Mouse (Mus musculus) liver, embryonic 11.5 days (tissue): ENCODE data around the gene 4632433K11Rik. TPM values are rescaled to one million over a fixed set of nuclear protein-coding genes. Genes with fewer than 3 reads are reported as not detected.

Experiments used
- ATAC-seq: fragments of 200-750 bp; cut with Nextera tagmentation; replicated peaks from 2 replicates; pipeline ENCODE4 v1.8.0; 2017; ENCODE audit warnings: moderate number of reproducible peaks, mild to moderate bottlenecking, moderate TSS enrichment, moderate library complexity; ENCODE audit not compliant: low FRiP score
- DNase-seq: peaks from one replicate; pipeline ENCODE4 v3.0.0-alpha.2; 2017; ENCODE audit warnings: low spot score
- H3K27ac ChIP-seq: fragments of 300-500 bp; sonication (generic); 2 replicates; pipeline ENCODE4 v1.5.1; 2014; ENCODE audit warnings: mild to moderate bottlenecking, low read depth, low read length, control low read depth
- H3K27me3 ChIP-seq: fragments of 300-500 bp; sonication (generic); replicated peaks from 2 replicates; pipeline ENCODE4 v1.6.1; 2014; ENCODE audit warnings: low read length, mixed read lengths; ENCODE audit not compliant: control insufficient read depth, insufficient read depth
- H3K36me3 ChIP-seq: fragments of 300-500 bp; sonication (generic); 2 replicates; pipeline ENCODE4 v1.6.1; 2014; ENCODE audit warnings: mild to moderate bottlenecking, low read length, moderate library complexity, mixed read lengths; ENCODE audit not compliant: control insufficient read depth, insufficient read depth
- H3K4me1 ChIP-seq: fragments of 300-500 bp; sonication (generic); replicated peaks from 2 replicates; pipeline ENCODE4 v1.6.1; 2014; ENCODE audit warnings: low read length, mixed read lengths; ENCODE audit not compliant: control insufficient read depth, insufficient read depth
- H3K4me2 ChIP-seq: fragments of 300-500 bp; sonication (generic); 2 replicates; pipeline ENCODE4 v1.6.1; 2014; ENCODE audit warnings: mild to moderate bottlenecking, control low read depth, moderate library complexity
- H3K4me3 ChIP-seq: fragments of 300-500 bp; sonication (generic); 2 replicates; pipeline ENCODE4 v1.5.1; 2014; ENCODE audit warnings: low read depth, low read length, control low read depth
- H3K9ac ChIP-seq: fragments of 300-500 bp; sonication (generic); 2 replicates; pipeline ENCODE4 v1.6.1; 2014; ENCODE audit warnings: low read depth, low read length, control low read depth
- H3K9me3 ChIP-seq: fragments of 300-500 bp; sonication (generic); 2 replicates; pipeline ENCODE4 v1.6.1; 2016; ENCODE audit warnings: low read length, inconsistent platforms, mixed read lengths; ENCODE audit not compliant: control insufficient read depth
- WGBS: fragments of 180-500 bp; shearing (Covaris S2); extraction: QIAGEN DNeasy Blood & Tissue Kit; methylation state at CpG from one replicate; pipeline ENCODE4 v1.1.7; 2014; 5-methylcytosine and 5-hydroxymethylcytosine counted together
- polyA plus RNA-seq: library from polyadenylated mRNA; unstranded; fragments of >200 nt; fragmentation: Nextera tagmentation; extraction: Ambion mirVana; gene quantifications from 2 replicates; pipeline ENCODE4 v1.2.1, GENCODE M21; 2014

The 4632433K11Rik gene
- polyA plus RNA-seq, 1 experiment from 2014 or later: not detected

- Histone ChIP-seq H3K4me1 (no peaks in the 10 kb centered on the region), H3K36me3 (no peaks in the 10 kb centered on the region), H3K27me3 (no peaks in the 10 kb centered on the region), H3K9ac (no peak overlapping the region), H3K4me2 (no peak overlapping the region), H3K4me3 (no peak overlapping the region), H3K9me3 (no peaks in the 10 kb centered on the region), H3K27ac (no peak overlapping the region)
- WGBS: 49% methylated on average over 2 of the region's 2 CpGs
- ATAC-seq (no peak), DNase-seq (no peak)
Measured at GRCm38 (mm10) chr7:5044981-5045380, 11.1 kb downstream of the 4632433K11Rik start.

DNA sequence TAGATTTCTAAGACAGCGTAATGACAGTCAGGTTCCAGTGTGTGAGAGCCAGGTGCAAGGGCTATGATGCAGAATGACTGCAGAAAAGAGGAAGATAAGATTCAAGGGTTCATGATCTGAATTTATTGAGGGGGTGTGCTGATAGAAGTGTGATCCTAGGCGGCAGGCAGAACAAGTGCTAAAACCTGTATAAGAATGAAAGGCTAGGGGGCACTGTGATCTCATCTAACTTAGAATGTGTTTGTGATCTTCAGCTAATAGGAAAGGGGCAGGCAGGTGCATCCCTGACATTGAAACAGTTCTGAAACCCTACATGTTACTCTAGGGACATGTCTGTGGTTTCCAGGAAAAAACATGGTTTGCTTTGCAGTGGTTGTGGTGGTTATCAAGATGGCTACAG is 12.2 kb downstream of the 4632433K11Rik start:
- Histone ChIP-seq H3K4me3 (no peak overlapping the region), H3K9me3 (no peaks in the 10 kb centered on the region), H3K36me3 (no peaks in the 10 kb centered on the region), H3K4me1 (0 out of 2 replicates have a peak, but pooled peaks cover 3% of the 10 kb centered on the region), H3K27me3 (peaks cover 11% of the 10 kb centered on the region), H3K4me2 (no peak overlapping the region), H3K27ac (no peak overlapping the region), H3K9ac (no peak overlapping the region)
- 66% methylated on average over 2 of the region's 2 CpGs for WGBS
- DNase-seq (no peak), ATAC-seq (no peak)

DNA sequence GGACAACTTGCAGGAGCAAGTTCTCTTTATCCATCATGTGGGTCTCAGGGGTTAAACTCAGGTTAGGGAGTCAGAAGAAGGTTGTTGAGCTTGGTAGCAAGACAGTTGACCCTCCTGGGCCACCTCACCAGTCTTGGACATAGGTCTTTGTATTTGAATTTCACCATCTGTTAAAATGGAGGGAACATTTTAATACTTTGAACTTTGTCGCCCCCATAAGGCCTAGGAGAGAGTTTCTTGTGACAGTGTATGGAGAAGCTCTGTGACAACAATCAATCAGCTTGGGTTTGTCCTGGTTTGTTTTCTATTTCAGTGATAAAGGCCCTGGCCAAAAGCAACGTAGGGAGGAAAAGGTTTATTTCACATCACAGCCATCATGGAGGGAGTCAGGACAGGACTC is 13.4 kb downstream of the 4632433K11Rik start:
- Histone ChIP-seq H3K4me1 (peaks cover 3% of the 10 kb centered on the region; the same call in 1 of the 2 replicates), H3K9ac (no peak overlapping the region), H3K4me2 (no peak overlapping the region), H3K27me3 (peaks cover 23% of the 10 kb centered on the region), H3K27ac (no peak overlapping the region), H3K4me3 (no peak overlapping the region), H3K9me3 (no peaks in the 10 kb centered on the region), H3K36me3 (no peaks in the 10 kb centered on the region)
- WGBS: 16% methylated on average over 2 of the region's 2 CpGs
- ATAC-seq: no peak
- no peak for DNase-seq

DNA sequence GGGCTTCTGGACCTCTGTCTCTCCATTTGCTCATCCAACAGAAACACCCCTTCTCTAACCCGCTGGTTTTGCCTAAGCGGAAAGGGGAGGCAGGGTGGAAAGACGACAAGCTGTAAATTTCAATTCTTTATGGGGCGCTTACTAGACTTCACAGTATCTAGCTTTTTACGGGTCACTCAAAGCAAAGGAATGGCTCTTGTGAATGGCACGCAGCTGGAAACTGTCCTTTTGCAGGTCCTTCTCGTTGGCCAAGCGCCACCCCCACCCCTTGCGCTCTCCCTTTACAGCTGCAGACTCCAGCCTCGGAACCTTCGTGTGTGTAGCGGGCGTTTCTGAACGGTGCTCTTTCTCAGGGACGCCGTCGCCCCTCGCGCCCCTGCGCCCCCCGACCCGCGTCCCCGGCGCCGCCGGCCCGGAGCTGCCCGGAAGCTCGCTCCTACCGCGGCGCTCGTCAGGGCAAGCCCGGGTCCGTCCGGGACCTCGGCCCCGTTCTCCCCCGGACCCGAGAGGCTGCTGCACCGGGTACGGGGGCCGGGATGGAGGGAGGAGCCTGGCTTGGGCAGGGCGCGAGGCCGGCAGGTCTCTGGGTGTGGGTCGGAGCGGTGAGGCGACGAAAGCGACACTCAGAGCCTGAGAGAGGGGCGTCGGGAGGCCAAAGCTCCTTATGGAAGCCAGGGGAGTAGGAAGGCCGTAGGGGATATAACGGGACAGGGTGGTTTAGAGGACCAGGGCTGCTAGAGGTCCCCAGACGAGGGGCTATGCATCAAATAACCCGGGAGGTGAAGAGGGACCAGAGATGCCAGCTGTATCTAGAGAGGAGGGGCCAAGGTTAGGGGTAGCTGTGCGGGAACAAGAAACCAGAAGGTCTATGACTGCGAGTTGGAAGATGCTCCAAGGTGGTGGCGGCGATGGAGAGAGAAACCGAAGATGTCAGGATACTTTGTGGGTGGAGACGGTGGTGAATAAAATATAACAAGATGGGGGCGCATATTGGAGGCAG is 17.6 kb downstream of the 4632433K11Rik start, which contains the start of gene Zfp580:
Gene Zfp580 (plus strand): TSS at position 346 of the 1,000 bp plus-strand sequence.
- Histone ChIP-seq H3K4me1 (peaks cover 8% of the 10 kb centered on the region), H3K27me3 (peaks cover 64% of the 10 kb centered on the region), H3K9me3 (no peaks in the 10 kb centered on the region), H3K27ac (no peak within 1 kb of the TSS), H3K4me3 (peak within 1 kb of the TSS; percentile 73), H3K36me3 (no peaks in the 10 kb centered on the region), H3K4me2 (peak within 1 kb of the TSS; percentile 92), H3K9ac (peak within 1 kb of the TSS; percentile 76)
- WGBS: 2% methylated on average over 65 of the region's 65 CpGs
- ATAC-seq (peak; percentile 71), DNase-seq (peak; percentile 81)

GRCm38 (mm10) chr7:5052438-5052837 is 18.5 kb downstream of the 4632433K11Rik start:
- Histone ChIP-seq H3K4me2 (peak overlapping the region; percentile 92), H3K9me3 (no peaks in the 10 kb centered on the region), H3K9ac (no peak overlapping the region), H3K27ac (no peak overlapping the region), H3K4me1 (peaks cover 8% of the 10 kb centered on the region), H3K27me3 (peaks cover 74% of the 10 kb centered on the region), H3K4me3 (peak overlapping the region; percentile 73), H3K36me3 (no peaks in the 10 kb centered on the region)
- no peak for DNase-seq
- ATAC-seq: no peak
- WGBS: 4% methylated on average over 12 of the region's 12 CpGs

GRCm38 (mm10) chr7:5052931-5053343 is 19.0 kb downstream of the 4632433K11Rik start:
- 5% methylated on average over 45 of the region's 45 CpGs for WGBS
- Histone ChIP-seq H3K27me3 (peaks cover 79% of the 10 kb centered on the region), H3K4me2 (peak overlapping the region; percentile 92), H3K9ac (no peak overlapping the region), H3K36me3 (no peaks in the 10 kb centered on the region), H3K4me3 (peak overlapping the region; percentile 73), H3K9me3 (no peaks in the 10 kb centered on the region), H3K4me1 (peaks cover 8% of the 10 kb centered on the region), H3K27ac (no peak overlapping the region)
- DNase-seq (no peak), ATAC-seq (no peak; the same call in 1 of the 2 replicates)

DNA sequence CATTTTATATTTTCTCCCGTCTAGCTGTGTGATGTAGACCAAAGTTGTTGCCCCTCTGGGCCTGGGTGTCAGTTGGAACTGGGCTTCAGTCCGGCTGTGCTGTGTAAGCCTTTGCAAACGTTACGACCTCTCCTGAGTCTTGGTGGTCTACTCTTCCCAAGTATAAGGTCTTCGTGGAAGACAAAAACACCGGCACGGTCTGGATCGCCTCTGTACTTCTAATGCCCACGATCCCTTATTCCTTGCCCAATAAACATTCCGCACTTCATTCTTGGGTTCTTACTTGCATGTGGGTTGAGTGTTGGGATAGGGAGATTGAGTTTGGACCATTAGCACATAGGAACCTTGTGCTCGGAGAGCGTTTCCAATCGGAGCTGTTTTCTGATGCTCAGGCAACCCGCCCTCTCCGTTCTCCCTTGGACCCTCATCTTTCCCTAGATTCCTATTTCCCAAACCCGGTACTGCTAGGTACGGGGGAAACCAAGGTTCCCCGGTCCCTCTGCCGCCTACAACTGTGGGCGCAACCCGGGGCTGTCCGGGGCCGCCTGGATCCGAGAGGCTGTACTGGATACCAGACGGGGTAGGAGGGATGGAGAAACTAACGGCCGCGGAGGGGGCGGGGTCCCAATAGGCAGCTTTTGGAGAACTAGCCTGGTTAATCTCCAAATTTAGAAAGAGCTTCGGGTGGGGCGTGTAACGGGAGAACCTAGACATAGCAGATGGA is 19.7 kb downstream of the 4632433K11Rik start:
- Histone ChIP-seq H3K27ac (no peak overlapping the region), H3K36me3 (no peaks in the 10 kb centered on the region), H3K4me1 (peaks cover 8% of the 10 kb centered on the region), H3K27me3 (peaks cover 86% of the 10 kb centered on the region), H3K9me3 (no peaks in the 10 kb centered on the region), H3K4me3 (peak overlapping the region; percentile 73), H3K9ac (no peak overlapping the region), H3K4me2 (peak overlapping the region; percentile 92)
- 9% methylated on average over 32 of the region's 32 CpGs for WGBS
- DNase-seq (no peak), ATAC-seq (no peak)

DNA sequence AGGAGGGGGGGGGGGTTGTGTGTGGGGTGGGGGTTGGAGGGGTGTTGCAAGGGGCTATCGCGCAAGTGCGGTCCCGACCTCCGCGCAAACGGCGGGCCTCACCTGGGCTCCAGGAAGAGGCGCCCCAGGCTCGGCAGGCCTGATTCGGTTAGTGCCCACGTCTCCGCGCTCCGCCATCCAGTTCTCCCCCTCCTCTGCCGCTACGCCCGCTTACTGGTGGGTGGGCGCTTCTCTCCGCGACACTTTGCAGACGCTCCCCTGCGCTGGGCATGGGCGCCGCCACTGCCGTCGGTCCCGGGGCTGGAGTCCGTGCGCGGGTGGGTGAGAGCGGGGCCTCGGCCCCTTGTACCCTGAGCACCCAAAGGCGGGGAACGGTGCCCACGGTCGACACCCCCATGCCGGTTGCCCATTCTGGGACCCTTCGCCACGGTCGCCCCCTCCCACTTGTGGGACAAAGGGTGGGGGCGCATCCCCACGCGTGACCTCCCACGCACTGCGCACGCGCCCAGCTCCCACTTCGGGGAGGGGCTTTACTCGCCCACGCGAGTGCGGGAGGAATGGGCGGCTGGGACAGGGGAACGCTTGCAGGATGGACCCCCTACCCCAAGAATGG is 22.8 kb downstream of the 4632433K11Rik start:
- no peaks in the 10 kb centered on the region for H3K9me3 ChIP-seq
- ATAC-seq: no peak
- H3K27me3 ChIP-seq: peaks cover 73% of the 10 kb centered on the region
- 5% methylated on average over 53 of the region's 55 CpGs for WGBS
- peaks cover 15% of the 10 kb centered on the region for H3K4me1 ChIP-seq
- H3K4me3 ChIP-seq: peak overlapping the region; percentile 32
- no peaks in the 10 kb centered on the region for H3K36me3 ChIP-seq
- 0 out of 2 replicates have a peak overlapping the region, but pooled peaks have one; percentile 13 for H3K9ac ChIP-seq
- peak; percentile 58 for DNase-seq
- peak overlapping the region; percentile 54 for H3K4me2 ChIP-seq
- H3K27ac ChIP-seq: no peak overlapping the region
